Mouse (Mus musculus): ENCODE measurements around the gene Gm10324. TPM values are rescaled to one million over a fixed set of nuclear protein-coding genes. Genes with fewer than 3 reads are reported as not detected.

The Gm10324 gene
- not detected in 2 replicates for polyA plus RNA-seq (2012; rRNA removed)

DNA sequence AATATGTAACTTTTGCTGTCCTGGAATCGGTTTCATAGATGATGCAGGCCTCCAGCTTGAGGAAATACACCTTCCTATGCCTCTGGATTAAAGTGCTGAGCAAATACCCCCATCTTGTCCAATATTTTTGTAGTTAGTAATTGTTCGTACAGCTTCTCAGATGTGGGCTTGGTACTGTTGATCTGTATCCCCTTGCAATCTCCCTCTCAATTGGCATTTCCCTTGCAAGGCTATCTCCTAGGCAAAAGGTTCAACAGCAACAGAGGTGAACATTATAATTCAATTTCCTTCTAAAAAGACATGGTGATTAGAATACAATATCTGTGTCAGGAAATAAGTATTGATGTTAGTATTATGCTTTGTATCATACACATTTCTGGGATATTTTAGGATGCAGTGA lies at the start of gene Gm10324:
TSS of gene Gm10324 (plus strand) at position 301 of the 400 bp plus-strand sequence.

Other genes with a start within 250 kb of the Gm10324 start
- not detected in 2 replicates for gene Gm10772, start 108.0 kb downstream of the Gm10324 start, polyA plus RNA-seq (2012; rRNA removed)